Mouse (Mus musculus) neural tube, embryonic 14.5 days (tissue): ENCODE data around the gene Idi1. TPM values are rescaled to one million over a fixed set of nuclear protein-coding genes. Genes with fewer than 3 reads are reported as not detected.
"Not testable (repeated sequence)": the region's sequence is repeated elsewhere in the genome, so short reads cannot be mapped to it uniquely, and the experiment has no call there.

Experiments used
- ATAC-seq: fragments of 200-750 bp; cut with Nextera tagmentation; 2 replicates; pipeline ENCODE4 v1.8.0; 2017; ENCODE audit warnings: low read depth, mild to moderate bottlenecking, moderate TSS enrichment, moderate library complexity
- H3K27ac ChIP-seq: fragments of 300-500 bp; sonication (generic); 2 replicates; pipeline ENCODE4 v1.5.1; 2014; ENCODE audit warnings: low read depth, mild to moderate bottlenecking, control low read depth, low read length, moderate library complexity, mixed read lengths
- H3K27me3 ChIP-seq: fragments of 300-500 bp; sonication (generic); 2 replicates; pipeline ENCODE4 v1.6.1; 2014; ENCODE audit warnings: low read length; ENCODE audit not compliant: control insufficient read depth, insufficient read depth
- H3K36me3 ChIP-seq: fragments of 300-500 bp; sonication (generic); 2 replicates; pipeline ENCODE4 v1.6.1; 2014; ENCODE audit warnings: low read length, mixed read lengths; ENCODE audit not compliant: control insufficient read depth, insufficient read depth
- H3K4me1 ChIP-seq: fragments of 300-500 bp; sonication (generic); 2 replicates; pipeline ENCODE4 v1.6.1; 2014; ENCODE audit warnings: low read length; ENCODE audit not compliant: control insufficient read depth, insufficient read depth
- H3K4me2 ChIP-seq: fragments of 300-500 bp; sonication (generic); 2 replicates; pipeline ENCODE4 v1.6.1; 2014; ENCODE audit warnings: mild to moderate bottlenecking, low read depth, low read length, control low read depth
- H3K4me3 ChIP-seq: fragments of 300-500 bp; sonication (generic); 2 replicates; pipeline ENCODE4 v1.5.1; 2014; ENCODE audit warnings: low read depth, low read length, control low read depth, mixed read lengths
- H3K9ac ChIP-seq: fragments of 300-500 bp; sonication (generic); replicated peaks from 2 replicates; pipeline ENCODE4 v1.6.1; 2014; ENCODE audit warnings: low read depth, mild to moderate bottlenecking, control low read depth, low read length, mixed read lengths
- H3K9me3 ChIP-seq: fragments of 300-500 bp; sonication (generic); 2 replicates; pipeline ENCODE4 v1.6.1; 2016; ENCODE audit warnings: low read length; ENCODE audit not compliant: control insufficient read depth
- WGBS: fragments of 180-500 bp; shearing (Covaris S2); extraction: QIAGEN DNeasy Blood & Tissue Kit; methylation state at CpG from one replicate; pipeline ENCODE4 v1.1.7; 2014; 5-methylcytosine and 5-hydroxymethylcytosine counted together
- polyA plus RNA-seq: library from polyadenylated mRNA; unstranded; fragments of >200 nt; fragmentation: Nextera tagmentation; extraction: Ambion mirVana; gene quantifications from 2 replicates; pipeline ENCODE4 v1.2.1, GENCODE M21; 2014

Gene Idi1
- 99.5 and 102 TPM in 2 replicates for polyA plus RNA-seq

- H3K36me3 ChIP-seq: peaks cover 5% of the 10 kb centered on the region; the same call in 1 of the 2 replicates
- H3K4me2 ChIP-seq: peak within 1 kb of the TSS; percentile 51
- H3K4me1 ChIP-seq: peaks cover 9% of the 10 kb centered on the region; the same call in 1 of the 2 replicates
- peak within 1 kb of the TSS; percentile 65 for H3K9ac ChIP-seq
- peak within 1 kb of the TSS; percentile 54 for H3K4me3 ChIP-seq
- peak within 1 kb of the TSS; percentile 95 for H3K27ac ChIP-seq
- no peaks in the 10 kb centered on the region for H3K9me3 ChIP-seq
- no peaks in the 10 kb centered on the region for H3K27me3 ChIP-seq
- peak; percentile 100 for ATAC-seq
- WGBS: under 1% methylated on average over 46 of the region's 46 CpGs
Observed at GRCm38 (mm10) chr13:8885445-8886184, at the start of gene Idi1. Gene Idi1 (plus strand): TSS chr13:8885501.

GRCm38 (mm10) chr13:8838394-8838793, 46.9 kb upstream of the Idi1 start:
- 15% methylated on average over 3 of the region's 3 CpGs for WGBS
- no peak overlapping the region for H3K4me3 ChIP-seq
- H3K9me3 ChIP-seq: no peaks in the 10 kb centered on the region
- H3K36me3 ChIP-seq: peaks cover 46% of the 10 kb centered on the region
- no peak overlapping the region for H3K27ac ChIP-seq
- ATAC-seq: 0 out of 2 replicates have a peak, but pooled peaks have one; percentile 36
- no peaks in the 10 kb centered on the region for H3K4me1 ChIP-seq
- H3K9ac ChIP-seq: no peak overlapping the region
- H3K27me3 ChIP-seq: no peaks in the 10 kb centered on the region
- H3K4me2 ChIP-seq: no peak overlapping the region

- Histone ChIP-seq H3K27me3 (no peaks in the 10 kb centered on the region), H3K4me2 (no peak overlapping the region), H3K4me1 (no peaks in the 10 kb centered on the region), H3K4me3 (no peak overlapping the region), H3K27ac (no peak overlapping the region), H3K36me3 (peaks cover 39% of the 10 kb centered on the region), H3K9ac (no peak overlapping the region), H3K9me3 (no peaks in the 10 kb centered on the region)
- ATAC-seq: no peak
- 86% methylated on average over 10 of the region's 10 CpGs for WGBS
Observed at GRCm38 (mm10) chr13:8839111-8839510, 46.2 kb upstream of the Idi1 start.

- Histone ChIP-seq H3K36me3 (peaks cover 31% of the 10 kb centered on the region), H3K9me3 (no peaks in the 10 kb centered on the region), H3K9ac (no peak overlapping the region), H3K4me2 (no peak overlapping the region), H3K4me1 (no peaks in the 10 kb centered on the region), H3K27ac (0 out of 2 replicates have a peak overlapping the region, but pooled peaks have one; percentile 16), H3K4me3 (no peak overlapping the region), H3K27me3 (no peaks in the 10 kb centered on the region)
- ATAC-seq: no peak
- WGBS: 85% methylated on average over 6 of the region's 6 CpGs
Observed at GRCm38 (mm10) chr13:8839937-8840336, 45.4 kb upstream of the Idi1 start.

GRCm38 (mm10) chr13:8840941-8841340, 44.4 kb upstream of the Idi1 start:
- Histone ChIP-seq H3K9ac (no peak overlapping the region), H3K4me3 (no peak overlapping the region), H3K27ac (no peak overlapping the region), H3K4me1 (no peaks in the 10 kb centered on the region), H3K9me3 (no peaks in the 10 kb centered on the region), H3K27me3 (no peaks in the 10 kb centered on the region), H3K4me2 (no peak overlapping the region), H3K36me3 (peaks cover 28% of the 10 kb centered on the region)
- WGBS: 78% methylated on average over 2 of the region's 2 CpGs
- no peak for ATAC-seq

GRCm38 (mm10) chr13:8841846-8842245, 43.5 kb upstream of the Idi1 start:
- H3K9me3 ChIP-seq, H3K4me1 ChIP-seq, H3K4me2 ChIP-seq, H3K4me3 ChIP-seq, H3K27ac ChIP-seq, H3K9ac ChIP-seq, H3K27me3 ChIP-seq, ATAC-seq: not testable (repeated sequence)
- 97% methylated on average over 7 of the region's 7 CpGs for WGBS
- H3K36me3 ChIP-seq: peaks cover 30% of the 10 kb centered on the region

- ATAC-seq: no peak
- 95% methylated on average over 3 of the region's 3 CpGs for WGBS
- Histone ChIP-seq H3K9ac (no peak overlapping the region), H3K4me1 (no peaks in the 10 kb centered on the region), H3K9me3 (no peaks in the 10 kb centered on the region), H3K4me3 (no peak overlapping the region), H3K4me2 (no peak overlapping the region), H3K36me3 (peaks cover 34% of the 10 kb centered on the region), H3K27ac (no peak overlapping the region), H3K27me3 (no peaks in the 10 kb centered on the region)
Observed at GRCm38 (mm10) chr13:8842273-8842672, 43.0 kb upstream of the Idi1 start.

- H3K36me3 ChIP-seq: peaks cover 23% of the 10 kb centered on the region; the same call in 1 of the 2 replicates
- no peak for ATAC-seq
- 48% methylated on average over 2 of the region's 2 CpGs for WGBS
Observed at GRCm38 (mm10) chr13:8847702-8848101, 37.6 kb upstream of the Idi1 start.

GRCm38 (mm10) chr13:8849311-8849710, 36.0 kb upstream of the Idi1 start:
- Histone ChIP-seq H3K4me3 (no peak overlapping the region), H3K9me3 (no peaks in the 10 kb centered on the region), H3K4me1 (no peaks in the 10 kb centered on the region), H3K4me2 (no peak overlapping the region), H3K27ac (no peak overlapping the region), H3K9ac (no peak overlapping the region), H3K36me3 (peaks cover 30% of the 10 kb centered on the region; the same call in 1 of the 2 replicates), H3K27me3 (no peaks in the 10 kb centered on the region)
- ATAC-seq: no peak
- WGBS: 55% methylated on average over 1 of the region's 1 CpGs

More at GRCm38 (mm10) chr13:8847702-8848101, 37.6 kb upstream of the Idi1 start:
- H3K9me3 ChIP-seq: no peaks in the 10 kb centered on the region
- H3K4me1 ChIP-seq: no peaks in the 10 kb centered on the region
- H3K4me3 ChIP-seq: no peak overlapping the region
- no peaks in the 10 kb centered on the region for H3K27me3 ChIP-seq
- H3K9ac ChIP-seq: no peak overlapping the region
- no peak overlapping the region for H3K27ac ChIP-seq
- H3K4me2 ChIP-seq: no peak overlapping the region
